Mouse (Mus musculus) C2C12 (cell line): ENCODE data around the gene Anks1b.

Experiments
- CTCF ChIP-seq: IDR thresholded peaks from one replicate; pipeline ENCODE4 v1.5.1; 2011; ENCODE audit not compliant: control insufficient read depth, insufficient read depth, insufficient read length
- MYOD1 ChIP-seq: IDR thresholded peaks from one replicate; pipeline ENCODE4 v1.6.1; 2011; ENCODE audit warnings: low read depth; ENCODE audit not compliant: control insufficient read depth, insufficient read length
- USF1 ChIP-seq: IDR thresholded peaks from one replicate; pipeline ENCODE4 v1.6.1; 2011; ENCODE audit warnings: low read depth, mild to moderate bottlenecking, control low read depth, moderate library complexity

GRCm38 (mm10) chr10:90596576-90596975 is 723.3 kb downstream of the Anks1b start:
- TF ChIP-seq USF1 (no peak), CTCF (no peak), MYOD1 (no peak)
